Mouse (Mus musculus) inflammation-experienced regulatory T-cells, adult 6 months (primary cell): ENCODE measurements around the gene Kcnab3. TPM values are rescaled to one million over a fixed set of nuclear protein-coding genes. Genes with fewer than 3 reads are reported as not detected.
"Not testable (repeated sequence)": the region's sequence is repeated elsewhere in the genome, so short reads cannot be mapped to it uniquely, and the experiment has no call there.

Source experiments
- ATAC-seq: one replicate; pipeline ENCODE4 v1.8.0; 2017
- polyA plus RNA-seq, 3 experiments: library from polyadenylated mRNA; unstranded; fragments of 100-300 nt; shearing (Covaris generic); gene quantifications; one replicate each; pipeline ENCODE4 v1.2.1; 2017

The Kcnab3 gene
- polyA plus RNA-seq: 1 to 10 TPM in 1 of 3 experiments, under 1 TPM in 2; 0.34 to 2.0 (median 0.99) TPM

DNA sequence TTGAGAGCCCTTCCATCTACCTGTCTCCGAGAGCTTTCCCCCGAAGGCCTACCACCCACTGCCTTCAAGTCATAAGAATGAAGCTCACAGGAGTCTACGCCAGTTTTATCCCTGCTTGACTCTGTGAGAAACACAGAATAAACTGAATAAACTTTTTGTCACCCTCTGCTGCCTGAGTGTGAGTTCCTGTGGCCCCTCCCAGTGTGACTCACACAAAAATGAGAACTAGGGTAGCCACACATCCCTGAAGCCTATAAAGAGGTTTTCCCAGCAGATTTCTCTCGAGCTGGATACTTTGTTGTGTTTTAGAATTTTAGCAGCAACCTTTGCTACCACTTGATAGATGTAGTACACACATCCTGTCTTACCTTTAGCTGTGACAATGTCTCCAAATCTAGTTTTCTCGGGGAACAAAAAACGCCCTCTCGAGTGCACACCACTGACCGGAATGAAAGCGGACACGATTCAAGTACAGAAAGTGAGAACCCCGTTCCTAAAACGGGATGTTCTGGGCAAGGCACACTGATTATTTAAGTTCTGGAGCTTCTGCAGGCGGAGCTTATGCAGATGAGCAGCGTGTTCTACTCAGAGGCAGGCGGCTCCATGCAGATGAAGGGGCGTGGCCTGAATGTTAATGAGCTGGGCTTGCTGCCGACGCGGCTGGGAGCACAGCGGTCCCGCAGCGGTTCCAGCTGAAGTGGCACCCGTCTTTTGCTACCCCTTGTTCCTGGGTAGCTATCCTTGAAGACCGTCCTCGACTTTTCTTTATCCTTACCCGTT is at the start of gene Kcnab3:
Gene Kcnab3, plus strand, starts transcription at position 631 of the 780 bp plus-strand sequence.
- peak; percentile 68 for ATAC-seq

DNA sequence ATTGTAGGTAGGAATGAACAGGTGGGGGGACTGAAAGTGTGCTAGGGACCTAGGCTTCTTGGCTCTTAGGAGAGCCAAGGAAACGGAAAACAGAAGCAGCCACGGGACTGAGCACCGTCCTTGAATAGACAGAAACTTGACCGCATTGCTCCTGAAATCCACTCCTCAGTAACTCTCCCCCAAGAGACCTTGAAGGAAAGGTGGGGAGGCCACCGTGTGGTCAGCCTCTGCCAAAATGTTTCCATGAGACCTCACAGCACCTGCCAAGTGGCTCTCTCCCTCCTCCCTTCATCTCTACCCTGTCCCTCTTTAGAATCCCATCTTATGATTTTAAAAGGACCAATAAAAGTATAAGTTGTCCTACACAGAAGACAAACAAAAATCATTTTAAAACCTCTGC is 48.8 kb upstream of the Kcnab3 start:
- no peak for ATAC-seq

DNA sequence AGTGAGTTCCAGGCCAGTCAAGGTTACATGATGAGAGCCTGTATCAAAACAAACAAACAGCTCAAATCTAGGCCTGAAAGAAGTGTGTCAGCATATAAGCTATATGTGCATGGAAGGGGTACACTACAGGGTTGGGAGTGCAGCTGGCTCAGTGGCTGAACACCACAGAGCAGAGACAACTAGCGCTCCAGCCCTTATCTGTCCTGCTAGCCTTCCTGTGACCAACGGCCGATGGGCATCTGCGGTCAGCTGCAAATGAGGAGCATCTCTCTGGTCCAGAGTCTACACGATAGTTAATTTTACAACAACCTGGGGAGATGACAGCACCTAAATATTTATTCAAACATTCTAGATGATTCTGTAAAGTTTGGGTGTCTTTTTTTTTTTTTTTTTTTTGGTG is 34.9 kb upstream of the Kcnab3 start:
- ATAC-seq: no peak

DNA sequence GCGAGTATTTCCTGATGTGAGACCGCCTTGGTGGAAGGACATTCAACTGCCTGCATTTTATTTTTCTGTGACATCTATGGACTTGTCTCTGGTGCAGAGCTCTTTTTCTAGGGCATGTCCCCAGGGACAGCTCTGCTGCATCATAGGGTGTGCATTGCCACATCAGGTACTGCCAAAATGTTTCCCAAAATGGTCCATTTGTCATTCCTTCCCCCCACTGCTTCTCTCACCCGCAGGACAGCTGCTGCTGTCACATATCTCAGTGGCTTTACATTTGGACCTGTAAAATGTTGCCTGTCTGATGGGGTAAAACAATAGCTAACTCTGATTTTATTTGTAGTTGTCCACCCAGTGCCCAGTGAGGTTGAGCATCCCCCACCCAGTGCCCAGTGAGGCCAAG is 30.8 kb upstream of the Kcnab3 start:
- ATAC-seq: no peak

DNA sequence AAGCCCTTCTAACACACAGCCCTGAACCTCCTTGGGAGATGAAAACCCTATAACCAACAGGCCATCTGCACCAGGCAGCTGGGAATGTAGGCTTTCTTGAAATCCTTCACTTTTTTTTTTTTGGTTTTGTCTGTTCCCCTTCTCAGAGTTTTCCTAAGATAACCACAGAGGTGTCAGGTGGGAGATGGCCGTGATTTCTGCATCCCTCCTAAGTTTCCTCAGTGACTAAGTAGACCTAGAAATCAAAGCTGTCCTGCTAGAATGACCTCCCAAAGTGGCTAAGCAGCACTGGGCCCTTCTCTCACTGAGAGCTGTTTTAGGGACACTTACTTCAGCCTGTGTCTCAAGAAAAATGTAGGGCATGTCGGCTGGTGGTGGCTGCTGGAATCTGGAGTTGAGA is 28.3 kb upstream of the Kcnab3 start:
- ATAC-seq: no peak

DNA sequence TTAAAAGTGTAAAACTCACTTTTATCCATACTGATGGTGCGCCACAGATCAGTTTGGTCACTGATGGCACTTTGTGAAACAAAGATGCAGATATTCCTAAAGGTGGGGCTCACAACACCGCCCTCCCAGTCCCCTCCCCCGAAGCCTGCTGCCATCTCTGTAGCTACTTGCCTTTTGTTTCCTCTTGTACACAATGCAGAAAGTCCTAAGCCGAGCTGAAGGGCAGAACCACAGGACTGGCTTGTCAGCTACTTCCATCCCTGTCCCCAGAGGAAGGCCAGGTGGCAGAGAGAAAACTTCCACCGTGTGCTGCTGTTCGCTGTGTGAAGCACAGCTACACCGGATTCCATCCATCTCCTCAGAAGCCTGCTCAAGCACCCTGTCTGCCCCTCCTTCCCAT is 27.8 kb upstream of the Kcnab3 start:
- no peak for ATAC-seq

DNA sequence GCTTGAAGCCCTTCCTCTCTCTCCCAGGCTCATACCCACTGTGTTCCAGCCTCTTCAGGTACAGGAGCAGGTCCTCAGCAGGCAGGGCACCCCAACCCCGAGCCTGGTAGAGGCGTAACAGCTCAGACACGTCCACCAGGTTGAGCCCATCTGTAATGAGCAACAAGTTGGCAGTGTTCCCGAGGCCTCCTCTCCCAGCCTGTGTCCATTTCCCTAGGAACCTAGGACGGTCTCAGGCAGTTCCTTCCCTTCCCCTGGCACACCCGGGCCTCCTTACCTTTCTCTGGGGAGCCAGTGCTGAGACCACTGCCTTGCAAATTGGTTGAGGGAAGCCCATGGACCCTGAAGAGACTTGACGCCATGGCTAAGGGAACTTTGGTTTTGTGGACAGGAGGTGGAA is 23.2 kb upstream of the Kcnab3 start:
- ATAC-seq: no peak

DNA sequence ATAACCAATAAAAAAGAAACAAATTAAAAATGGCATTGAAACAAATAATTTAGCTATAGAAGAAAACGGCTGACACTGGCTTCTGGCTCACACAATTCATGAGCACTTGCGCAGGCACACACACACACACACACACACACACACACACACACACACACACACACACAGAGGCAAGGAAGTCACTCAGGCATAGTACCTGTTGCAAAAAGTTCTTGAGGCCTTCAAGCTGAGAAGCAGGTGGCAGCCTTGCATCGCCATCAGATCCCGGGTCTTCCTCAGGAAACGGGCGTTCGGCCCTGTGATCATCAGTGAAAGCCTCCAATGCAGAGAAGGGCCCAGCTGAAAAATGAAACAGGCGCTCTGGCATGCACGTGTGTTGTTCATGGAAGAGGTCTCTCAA is 20.8 kb upstream of the Kcnab3 start:
- no peak for ATAC-seq

DNA sequence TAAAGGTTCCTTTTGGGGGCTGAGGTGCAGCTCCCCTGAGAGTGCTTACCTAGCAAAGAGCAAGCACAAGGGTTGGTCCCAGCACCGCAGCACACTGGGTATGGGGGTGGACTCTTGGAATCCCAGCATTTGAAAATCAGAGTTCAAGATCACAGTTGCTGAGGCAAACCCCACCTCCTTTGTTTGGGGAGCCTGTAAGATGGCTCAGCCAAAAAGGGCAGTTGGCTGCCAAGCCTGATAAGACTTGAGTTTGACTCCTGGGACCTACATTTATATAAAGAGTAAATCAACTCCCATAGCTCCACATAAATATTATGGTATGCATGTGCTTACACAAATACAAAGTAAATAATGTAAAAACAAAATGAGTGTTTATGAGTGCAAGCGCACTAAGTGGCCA is 20.0 kb upstream of the Kcnab3 start:
- ATAC-seq: no peak

DNA sequence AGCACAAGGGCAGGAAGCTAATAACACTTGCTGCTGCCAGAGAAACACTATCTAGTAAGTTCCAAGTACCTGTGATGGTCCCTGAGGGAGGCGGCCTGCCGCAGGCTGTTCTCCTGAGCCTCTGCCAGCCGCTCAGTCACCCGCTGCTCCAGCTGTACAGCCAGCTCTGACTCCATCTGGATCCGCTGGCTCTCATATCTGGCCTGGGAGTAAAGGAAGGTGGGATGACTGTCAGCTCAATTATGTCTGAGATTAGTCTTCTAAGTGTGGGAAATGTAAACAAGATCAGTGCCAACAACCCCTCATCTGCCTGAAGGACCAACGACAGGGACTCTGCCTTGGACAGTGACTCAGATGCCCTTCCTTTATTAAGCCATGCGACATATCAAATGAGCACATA is 14.8 kb upstream of the Kcnab3 start:
- ATAC-seq: no peak

DNA sequence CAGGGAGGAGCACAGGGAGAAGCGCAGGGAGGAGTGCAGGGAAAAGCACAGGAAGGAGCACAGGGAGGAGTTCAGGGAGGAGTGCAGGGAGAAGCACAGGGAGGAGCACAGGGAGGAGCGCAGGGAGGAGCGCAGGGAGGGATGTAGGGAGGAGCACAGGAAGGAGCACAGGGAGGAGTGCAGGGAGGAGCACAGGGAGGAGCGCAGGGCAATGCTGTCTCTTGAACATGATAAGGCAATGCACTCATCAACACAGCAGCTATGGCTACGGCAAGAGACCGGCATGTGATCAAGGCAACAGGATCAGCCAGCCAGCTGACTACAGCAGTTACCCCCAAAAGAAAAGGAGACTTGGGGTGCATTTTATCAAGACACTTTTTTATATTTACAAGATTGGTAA is 9.7 kb upstream of the Kcnab3 start:
- ATAC-seq: no peak

DNA sequence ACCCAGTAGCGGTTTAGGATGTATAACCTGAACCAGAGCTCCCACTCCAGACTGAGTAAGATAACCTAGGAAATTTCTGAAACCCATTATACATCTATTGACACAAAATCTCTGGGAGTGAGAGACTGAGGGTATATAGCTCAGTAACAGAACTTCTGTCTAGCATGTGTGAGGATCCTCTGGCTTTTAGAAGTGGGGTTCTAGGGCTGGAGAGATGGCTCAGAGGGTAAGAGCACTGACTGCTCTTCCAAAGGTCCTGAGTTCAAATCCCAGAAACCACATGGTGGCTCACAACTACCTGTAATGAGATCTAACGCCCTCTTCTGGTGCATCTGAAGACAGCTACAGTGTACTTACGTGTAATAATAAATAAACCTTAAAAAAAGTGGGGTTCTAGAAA is 8.1 kb upstream of the Kcnab3 start:
- ATAC-seq: not testable (repeated sequence)

DNA sequence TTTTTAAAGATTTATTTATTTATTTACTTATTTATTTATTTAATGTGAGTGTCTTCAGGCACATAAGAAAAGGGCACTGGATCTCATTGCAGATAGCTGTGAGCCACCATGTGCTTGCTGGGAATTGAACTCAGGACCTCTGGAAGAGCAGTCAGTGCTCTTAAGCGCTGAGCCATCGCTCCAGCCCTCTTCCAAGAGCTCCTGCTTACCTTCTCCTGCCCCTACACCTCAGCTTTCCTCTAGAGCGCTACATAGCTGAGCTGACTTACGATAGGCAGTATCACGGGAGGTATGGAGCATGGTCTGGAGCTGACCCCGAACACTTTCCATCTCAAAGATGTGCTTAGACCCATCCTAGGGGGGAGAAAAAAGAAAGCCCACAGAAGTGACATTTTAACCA is 4.5 kb upstream of the Kcnab3 start:
- ATAC-seq: no peak

DNA sequence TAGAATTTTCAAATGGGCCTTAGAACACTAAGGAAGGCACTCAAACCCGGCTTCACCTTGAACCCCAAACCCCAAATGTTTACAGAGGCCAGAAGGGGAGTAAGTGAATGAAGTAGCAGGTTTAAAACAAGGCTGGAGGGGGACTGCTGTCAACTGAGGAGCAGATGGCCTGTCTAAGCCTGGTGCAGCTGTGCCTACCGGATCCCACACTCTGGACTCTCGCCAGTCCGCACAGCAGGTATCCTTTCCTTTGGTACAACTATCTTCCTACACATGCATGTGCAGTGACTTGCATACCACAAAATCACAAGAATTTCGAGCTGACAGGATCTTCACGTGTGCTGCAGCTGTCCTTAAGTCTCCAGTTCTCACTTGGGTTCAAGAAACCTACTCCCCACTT is 4.0 kb upstream of the Kcnab3 start:
- ATAC-seq: no peak

DNA sequence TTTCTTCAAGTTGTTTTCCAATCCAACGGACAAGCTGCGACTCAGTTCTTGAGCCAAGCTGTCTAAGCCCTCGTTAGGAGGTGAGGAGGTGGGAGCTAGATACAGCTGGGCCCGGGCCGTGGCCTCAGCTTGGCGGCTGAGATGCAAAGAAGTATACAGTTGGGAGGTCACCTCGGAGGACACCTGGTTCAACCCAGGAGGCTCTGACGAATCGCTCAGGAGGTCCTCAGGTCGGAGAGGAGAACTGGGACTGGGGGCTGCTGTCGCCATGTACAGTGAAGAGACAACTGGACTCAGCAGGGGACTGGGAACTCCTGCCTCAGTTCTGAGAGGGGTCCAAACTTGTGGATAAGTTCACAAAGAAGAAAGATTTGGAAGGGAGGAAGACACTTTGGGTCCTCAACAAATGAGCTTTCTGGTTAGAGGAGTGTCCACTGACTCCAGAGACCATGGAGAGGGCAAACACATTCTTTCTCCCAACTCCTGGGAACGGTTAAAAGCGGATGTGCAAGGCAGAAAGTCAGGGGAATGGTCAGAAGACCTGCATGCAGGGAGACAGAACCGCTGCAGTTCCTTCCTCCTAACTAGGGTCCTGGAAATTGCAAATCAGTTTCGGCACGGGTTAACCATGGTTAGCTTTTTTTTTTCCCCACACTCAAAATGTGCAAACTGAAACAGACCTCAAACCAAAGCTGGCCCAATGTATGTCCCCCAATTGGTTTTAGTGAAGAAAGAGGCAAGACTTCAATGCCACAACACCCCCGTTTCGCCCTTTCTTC is 3.2 kb upstream of the Kcnab3 start:
- no peak for ATAC-seq

DNA sequence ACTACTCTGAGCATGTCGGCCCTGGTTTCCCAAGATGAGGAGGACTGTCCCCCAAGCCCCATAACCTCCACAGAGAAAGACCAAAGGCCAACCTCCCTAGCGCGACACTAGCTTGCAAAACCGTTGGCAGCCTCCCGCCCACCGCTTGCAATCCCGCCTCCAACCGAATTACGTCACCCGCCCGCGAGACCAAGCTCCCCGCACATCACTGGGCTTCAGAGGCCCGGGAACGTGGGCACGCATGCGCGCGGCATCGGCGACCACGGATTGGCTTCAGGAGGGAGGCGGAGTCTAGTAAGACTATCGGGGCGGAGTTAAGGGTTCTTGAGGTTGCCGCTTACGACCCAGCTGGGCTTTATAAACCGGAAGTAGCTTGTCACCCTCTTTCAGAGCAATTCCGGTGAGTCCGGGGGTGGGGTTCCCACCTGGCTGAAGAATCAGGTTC is 2.4 kb upstream of the Kcnab3 start, which contains the start of the genes Cntrob and Trappc1:
Gene Cntrob, minus strand, starts transcription at position 109 of the 445 bp plus-strand sequence.
Gene Trappc1, plus strand, starts transcription at position 314 of the 445 bp plus-strand sequence.
- ATAC-seq: peak; percentile 88

DNA sequence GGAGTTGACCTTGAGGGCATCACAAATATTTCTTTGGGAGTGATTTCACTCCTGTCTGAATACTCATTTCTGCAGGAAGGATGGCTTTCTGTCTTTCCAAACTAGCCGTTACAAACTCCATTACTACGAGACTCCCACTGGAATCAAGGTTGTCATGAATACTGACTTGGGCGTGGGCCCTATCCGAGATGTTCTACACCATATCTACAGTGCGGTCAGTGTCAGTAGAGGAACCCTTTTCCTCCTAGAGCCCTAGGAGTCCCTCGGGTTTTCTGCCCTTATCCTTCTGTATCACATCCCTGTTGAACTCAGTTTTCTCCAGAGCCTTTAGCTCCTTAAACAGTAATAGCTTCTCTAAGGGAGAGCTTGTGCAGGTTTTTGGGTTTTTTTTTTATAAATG is 1.3 kb upstream of the Kcnab3 start:
- no peak for ATAC-seq

DNA sequence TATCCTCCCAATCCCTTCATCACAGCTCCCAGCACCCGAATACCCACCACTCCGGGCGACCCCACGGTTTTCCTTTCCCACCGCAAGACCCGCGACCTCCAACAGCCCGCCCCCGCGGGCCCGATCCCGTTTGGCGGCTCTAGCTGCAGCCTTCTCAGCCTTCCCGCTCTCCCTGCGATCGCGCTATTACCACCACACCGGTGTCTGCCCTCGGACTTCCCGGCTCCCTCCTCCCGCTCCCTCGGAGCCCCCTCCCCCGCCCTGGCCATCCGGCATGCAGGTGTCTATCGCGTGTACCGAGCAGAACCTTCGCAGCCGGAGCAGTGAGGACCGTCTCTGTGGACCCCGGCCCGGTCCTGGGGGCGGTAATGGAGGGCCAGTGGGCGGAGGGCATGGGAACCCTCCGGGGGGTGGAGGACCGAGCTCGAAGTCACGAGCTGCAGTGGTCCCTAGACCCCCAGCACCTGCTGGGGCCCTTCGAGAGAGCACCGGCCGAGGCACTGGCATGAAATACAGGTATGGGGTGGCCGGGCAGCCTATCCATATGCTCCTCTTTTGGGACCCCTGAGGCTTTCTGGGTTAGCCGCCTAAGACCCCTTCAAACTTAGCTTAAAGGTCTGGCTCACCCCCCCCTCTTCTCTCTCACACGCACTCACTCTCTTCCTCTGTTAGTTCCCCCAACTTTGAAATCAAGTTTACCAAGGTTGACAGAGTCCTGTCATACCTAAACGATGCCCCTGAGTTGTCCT is 524 bp downstream of the Kcnab3 start:
- ATAC-seq: no peak

DNA sequence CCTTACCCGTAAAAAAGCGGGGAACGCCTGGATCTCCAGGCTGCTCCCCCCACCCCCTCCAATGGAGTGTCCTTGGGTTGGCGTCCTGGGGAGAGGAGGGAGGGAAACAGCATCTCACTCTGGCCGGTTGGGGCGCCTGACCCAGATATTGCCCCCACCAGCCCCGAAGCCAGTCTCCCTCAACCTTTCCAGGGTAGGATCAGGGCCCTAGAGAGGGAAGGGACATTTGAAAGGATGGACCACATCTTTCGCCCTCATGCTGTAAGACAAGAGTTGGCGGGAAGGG is 1.0 kb downstream of the Kcnab3 start:
- ATAC-seq: no peak

DNA sequence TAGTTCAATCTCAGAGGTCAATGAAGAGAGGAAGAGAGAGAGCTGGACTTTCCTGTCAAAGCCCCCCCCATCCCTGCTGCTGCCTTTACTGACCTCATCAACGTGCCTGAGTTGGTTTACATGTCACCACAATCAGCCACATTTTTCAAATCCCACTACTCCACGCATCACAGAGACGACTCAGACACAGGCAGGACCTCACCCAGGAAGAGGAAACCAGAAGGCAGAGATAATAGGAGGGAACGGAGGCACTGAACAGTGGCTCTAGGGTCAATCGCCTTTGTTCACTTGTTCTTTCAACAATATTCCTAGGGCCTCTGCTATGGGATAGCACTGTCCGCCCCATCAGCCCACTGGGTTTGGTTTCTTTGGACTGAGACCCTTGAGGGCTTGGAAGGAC is 1.6 kb downstream of the Kcnab3 start:
- ATAC-seq: no peak

DNA sequence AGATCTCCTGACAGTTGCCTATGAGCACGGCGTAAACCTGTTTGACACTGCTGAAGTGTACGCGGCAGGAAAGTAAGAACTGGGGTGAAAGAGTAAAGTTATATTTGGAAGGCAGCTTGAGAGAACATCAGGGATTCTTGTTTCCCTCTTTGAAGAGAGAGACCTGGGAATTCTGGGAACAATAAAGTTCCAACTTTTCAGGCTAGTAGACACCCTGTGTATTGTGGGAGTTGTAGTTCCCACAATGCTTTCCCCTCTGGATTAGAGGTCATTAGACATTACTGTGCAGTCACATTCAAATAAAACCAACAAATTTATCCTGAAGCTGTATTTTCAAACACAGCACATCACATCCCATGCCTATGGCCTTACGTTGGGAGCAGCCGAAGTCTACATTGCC is 2.5 kb downstream of the Kcnab3 start:
- no peak for ATAC-seq

DNA sequence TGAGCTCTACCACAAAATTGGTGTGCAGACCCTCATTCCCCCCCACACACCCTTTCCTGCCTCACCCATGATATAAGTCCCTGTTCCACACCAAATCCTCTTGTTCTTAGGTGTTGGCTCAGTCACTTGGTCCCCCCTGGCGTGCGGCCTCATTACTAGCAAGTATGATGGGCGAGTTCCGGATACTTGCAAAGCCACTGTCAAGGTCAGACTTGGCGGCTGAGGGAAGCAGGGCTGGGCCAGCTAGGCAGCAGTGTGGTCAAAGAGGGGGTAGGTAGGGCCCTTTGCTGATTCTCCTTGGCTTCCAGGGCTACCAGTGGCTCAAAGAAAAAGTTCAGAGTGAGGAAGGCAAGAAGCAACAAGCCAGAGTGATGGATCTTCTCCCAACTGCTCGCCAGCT is 5.1 kb downstream of the Kcnab3 start:
- ATAC-seq: no peak

DNA sequence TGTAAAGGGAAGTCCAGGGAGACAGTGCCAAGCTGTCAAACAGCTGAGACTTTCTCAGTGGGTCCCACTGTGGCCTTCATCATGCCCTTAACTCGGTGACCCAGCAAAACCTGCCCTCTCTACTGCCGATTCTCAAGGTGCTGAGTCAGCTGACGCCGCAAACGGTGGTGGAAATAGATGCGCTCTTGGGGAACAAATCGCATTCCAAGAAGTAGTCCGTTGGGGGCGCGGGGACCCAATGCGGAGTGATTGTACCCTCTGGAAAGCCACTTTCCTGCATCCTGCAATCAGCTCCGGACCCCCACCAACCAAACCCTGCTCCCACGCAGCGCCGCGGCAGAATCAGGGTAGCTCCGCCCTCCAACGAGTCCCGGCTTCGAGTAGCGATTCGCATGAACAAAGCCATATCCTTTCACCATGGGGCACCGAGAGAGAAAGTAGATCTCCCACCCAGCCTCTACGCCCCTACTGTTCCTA is 5.9 kb downstream of the Kcnab3 start:
- peak; percentile 84 for ATAC-seq
